Mouse (Mus musculus) bone marrow, adult 2 months (tissue): Measurements from ENCODE around the gene Krt27. TPM values are rescaled to one million over a fixed set of nuclear protein-coding genes. Genes with fewer than 3 reads are reported as not detected.

ENCODE experiments used
- H3K27ac ChIP-seq: fragments of 200-500 bp; 2 replicates; pipeline ENCODE4 v1.5.1; 2012; ENCODE audit warnings: low read depth, mild to moderate bottlenecking, control low read depth, inconsistent platforms, low read length; ENCODE audit not compliant: control insufficient read depth, poor library complexity, insufficient read depth
- H3K4me1 ChIP-seq: fragments of 200-500 bp; 2 replicates; pipeline ENCODE4 v1.6.1; 2011; ENCODE audit warnings: low read length; ENCODE audit not compliant: control insufficient read depth, insufficient read depth
- H3K4me3 ChIP-seq: fragments of 200-500 bp; replicated peaks from 2 replicates; pipeline ENCODE3; 2011; ENCODE audit warnings: mild to moderate bottlenecking, low read depth, low read length, control low read depth; ENCODE audit not compliant: control insufficient read depth
- CTCF ChIP-seq: fragments of 200-500 bp; IDR thresholded peaks from 2 replicates; pipeline ENCODE4 v1.5.1; 2011; ENCODE audit warnings: low read length, control low read depth; ENCODE audit not compliant: control insufficient read depth, insufficient read depth
- POLR2A ChIP-seq: fragments of 200-500 bp; IDR thresholded peaks from 2 replicates; pipeline ENCODE4 v1.6.1; 2011; ENCODE audit warnings: low read depth, mild to moderate bottlenecking, control low read depth, low read length, borderline replicate concordance; ENCODE audit not compliant: control insufficient read depth
- WGBS: fragments of 180-500 bp; shearing (Covaris S2); methylation state at CpG from one replicate; pipeline ENCODE4 v1.1.7; 2018; 5-methylcytosine and 5-hydroxymethylcytosine counted together
- polyA plus RNA-seq: library from polyadenylated mRNA; stranded (reverse); fragments of >200 nt; gene quantifications from 2 replicates; pipeline ENCODE4 v1.2.4, GENCODE M21; 2011; ENCODE audit warnings: low replicate concordance; ENCODE audit not compliant: missing spikeins, insufficient read depth, insufficient read length

The Krt27 gene
- polyA plus RNA-seq, 1 experiment = 2.6 TPM

DNA sequence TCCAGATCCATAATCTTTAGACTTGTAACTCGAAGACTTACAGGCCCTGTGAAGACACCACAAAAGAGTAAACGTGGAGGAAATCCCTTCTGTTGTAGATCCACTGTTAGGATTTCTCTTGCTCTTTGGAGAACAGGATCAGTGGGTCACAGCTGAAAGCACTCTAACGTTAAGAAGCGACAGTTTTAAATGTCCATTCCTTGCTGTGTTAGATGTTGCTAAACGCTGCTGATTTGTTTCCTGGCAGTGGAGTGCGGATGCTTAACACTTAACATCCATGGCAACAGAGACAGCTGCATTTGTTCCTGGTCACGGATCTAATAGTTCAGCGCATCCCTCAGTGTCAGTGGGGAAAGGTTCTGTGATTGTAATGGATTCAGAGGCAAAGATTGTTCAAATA is 34.4 kb downstream of the Krt27 start:
- Histone ChIP-seq H3K4me1 (no peaks in the 10 kb centered on the region), H3K27ac (no peak overlapping the region), H3K4me3 (no peak overlapping the region)
- WGBS = 73% methylated on average over 8 of the region's 8 CpGs
- TF ChIP-seq POLR2A = no peak
- no peak for TF ChIP-seq CTCF

DNA sequence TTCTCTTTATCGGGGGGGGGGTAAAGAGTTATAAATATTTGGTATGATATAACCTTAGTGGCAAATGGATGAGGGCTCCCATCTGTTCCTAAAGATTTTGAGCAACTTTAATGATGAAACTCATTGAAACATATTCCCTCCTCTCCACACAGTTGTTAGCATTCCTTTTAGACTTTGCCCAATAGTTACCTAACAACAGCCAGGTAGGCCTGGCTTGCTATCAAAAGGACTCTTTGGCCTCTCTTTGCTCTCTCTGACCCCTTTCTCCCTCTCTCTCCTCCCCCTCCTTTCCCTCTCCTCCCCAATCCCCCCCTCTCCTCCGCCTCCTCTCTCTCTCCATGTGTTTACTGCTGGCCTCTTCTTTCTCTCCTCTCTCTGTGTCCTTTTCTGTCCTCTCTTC is 36.3 kb downstream of the Krt27 start:
- Histone ChIP-seq H3K27ac (no peak overlapping the region), H3K4me1 (no peaks in the 10 kb centered on the region), H3K4me3 (no peak overlapping the region)
- TF ChIP-seq CTCF (no peak), POLR2A (no peak)
- WGBS = 80% methylated on average over 2 of the region's 2 CpGs

DNA sequence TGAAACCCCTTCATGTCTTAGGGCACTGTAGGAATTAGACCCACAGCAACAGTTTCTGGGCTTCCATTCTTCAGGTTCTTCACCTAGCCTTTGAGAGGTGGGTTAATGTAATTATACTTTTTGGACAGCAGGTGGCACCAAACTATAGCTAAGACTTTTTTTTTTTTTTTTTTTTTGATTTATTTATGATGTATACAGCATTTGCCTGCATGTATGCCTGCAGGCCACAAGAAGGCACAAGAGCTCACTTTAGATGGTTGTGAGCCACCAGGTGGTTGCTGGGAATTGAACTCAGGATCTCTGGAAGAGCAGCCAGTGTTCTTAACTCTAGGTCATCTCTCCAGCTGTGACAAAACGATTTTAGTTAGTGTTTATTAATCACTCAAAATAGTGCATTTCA is 40.0 kb downstream of the Krt27 start:
- TF ChIP-seq POLR2A = no peak
- no peak overlapping the region for H3K27ac ChIP-seq
- no peaks in the 10 kb centered on the region for H3K4me1 ChIP-seq
- WGBS = 81% methylated on average over 1 of the region's 1 CpGs
- H3K4me3 ChIP-seq = no peak overlapping the region

DNA sequence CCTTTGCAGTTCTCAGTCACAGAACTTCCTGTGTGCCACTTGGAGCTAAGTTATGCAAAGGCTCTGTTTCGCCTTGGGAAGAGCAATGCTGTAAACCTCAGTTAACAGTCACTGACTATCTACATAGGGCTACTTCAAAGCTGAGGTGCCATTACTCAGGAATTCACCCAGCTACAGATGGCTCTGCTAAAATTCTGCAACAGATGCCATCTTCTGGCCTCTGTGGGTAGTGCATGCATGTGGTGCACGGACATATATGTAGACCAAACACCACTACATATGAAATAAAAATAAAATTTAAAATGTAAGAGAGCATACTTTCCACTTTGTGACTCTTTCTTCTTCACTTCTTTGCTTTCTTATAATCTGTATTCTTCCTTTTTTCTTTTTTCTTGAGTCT is 43.3 kb downstream of the Krt27 start:
- H3K27ac ChIP-seq = no peak overlapping the region
- 19% methylated on average over 2 of the region's 2 CpGs for WGBS

More for the DNA sequence above, 43.3 kb downstream of the Krt27 start:
- no peak overlapping the region for H3K4me3 ChIP-seq
- TF ChIP-seq POLR2A (no peak), CTCF (peak; percentile 28; the same call in 1 of the 2 replicates)
- no peaks in the 10 kb centered on the region for H3K4me1 ChIP-seq

Other genes with a start within 250 kb of the Krt27 start
- gene Ccr7, start 196.0 kb downstream of the Krt27 start, polyA plus RNA-seq = 1.5 and 9.7 TPM in 2 replicates
- gene Smarce1, start 120.1 kb downstream of the Krt27 start, polyA plus RNA-seq = 196 and 201 TPM in 2 replicates
- 0.95 TPM in 1 of 2 replicates, not detected in the other for gene Krt222, start 107.0 kb downstream of the Krt27 start, polyA plus RNA-seq
- not detected in 2 replicates for gene Krt24, start 65.8 kb downstream of the Krt27 start, polyA plus RNA-seq
- not detected in 2 replicates for gene Krt25, start 28.2 kb downstream of the Krt27 start, polyA plus RNA-seq
- gene Krt26, start 13.1 kb downstream of the Krt27 start, polyA plus RNA-seq = not detected in 2 replicates
- gene Krt28, start 23.8 kb upstream of the Krt27 start, polyA plus RNA-seq = not detected in 2 replicates
- not detected in 2 replicates for gene Krt10, start 38.3 kb upstream of the Krt27 start, polyA plus RNA-seq
- not detected in 2 replicates for gene Krt12, start 71.2 kb upstream of the Krt27 start, polyA plus RNA-seq
- not detected in 2 replicates for gene Krt20, start 87.0 kb upstream of the Krt27 start, polyA plus RNA-seq
- not detected in 2 replicates for gene Krt23, start 142.0 kb upstream of the Krt27 start, polyA plus RNA-seq
- gene Krt39, start 170.2 kb upstream of the Krt27 start, polyA plus RNA-seq = not detected in 2 replicates
- gene Krt40, start 192.1 kb upstream of the Krt27 start, polyA plus RNA-seq = not detected in 2 replicates
- not detected in 2 replicates for gene Krtap3-3, start 199.8 kb upstream of the Krt27 start, polyA plus RNA-seq
- gene Krtap3-2, start 205.7 kb upstream of the Krt27 start, polyA plus RNA-seq = not detected in 2 replicates
- not detected in 2 replicates for gene Gm11939, start 208.4 kb upstream of the Krt27 start, polyA plus RNA-seq
- gene Krtap3-1, start 215.5 kb upstream of the Krt27 start, polyA plus RNA-seq = not detected in 2 replicates
- gene Krtap1-5, start 229.9 kb upstream of the Krt27 start, polyA plus RNA-seq = 1.5 TPM in 1 of 2 replicates, not detected in the other
- not detected in 2 replicates for gene Krtap1-4, start 232.6 kb upstream of the Krt27 start, polyA plus RNA-seq
- gene Krtap1-3, start 240.2 kb upstream of the Krt27 start, polyA plus RNA-seq = not detected in 2 replicates
- not detected in 2 replicates for gene Krtap9-3, start 247.0 kb upstream of the Krt27 start, polyA plus RNA-seq